Mouse (Mus musculus): ENCODE data around the gene Pla2g4c. TPM values are rescaled to one million over a fixed set of nuclear protein-coding genes. Genes with fewer than 3 reads are reported as not detected.

Gene Pla2g4c
- polyA plus RNA-seq, 1 experiment from 2014 or later = 0.54 TPM

DNA sequence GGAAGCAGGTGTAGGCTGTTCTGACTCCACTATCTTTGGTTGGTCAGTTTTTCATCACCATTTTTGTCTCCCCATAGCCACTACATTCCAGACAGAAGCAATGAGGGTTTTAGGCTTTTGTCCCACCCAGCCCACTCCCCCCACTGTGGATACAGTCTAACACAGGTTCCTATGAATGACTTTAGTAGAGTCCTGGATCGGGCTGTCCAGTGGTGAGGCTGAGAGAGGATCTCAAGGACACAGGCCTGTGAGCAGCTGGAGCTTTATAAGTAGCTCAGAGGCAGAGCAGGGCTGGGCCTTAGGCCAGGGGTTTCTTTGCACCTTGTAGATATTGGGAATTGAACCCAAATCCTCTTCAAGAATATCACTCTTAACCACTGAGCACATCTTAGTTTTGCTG is 22.8 kb upstream of the Pla2g4c start:
- Histone ChIP-seq H3K4me1 (replicated peaks) (no peaks in the 10 kb centered on the region), H3K9ac (no peak overlapping the region), H3K36me3 (peaks cover 35% of the 10 kb centered on the region), H3K27me3 (replicated peaks) (no peaks in the 10 kb centered on the region), H3K27ac (no peak overlapping the region), H3K4me3 (replicated peaks) (no peak overlapping the region), H3K4me2 (replicated peaks) (no peak overlapping the region), H3K9me3 (no peaks in the 10 kb centered on the region)
- no peak for ATAC-seq
- 79% methylated on average over 1 of the region's 1 CpGs for WGBS

DNA sequence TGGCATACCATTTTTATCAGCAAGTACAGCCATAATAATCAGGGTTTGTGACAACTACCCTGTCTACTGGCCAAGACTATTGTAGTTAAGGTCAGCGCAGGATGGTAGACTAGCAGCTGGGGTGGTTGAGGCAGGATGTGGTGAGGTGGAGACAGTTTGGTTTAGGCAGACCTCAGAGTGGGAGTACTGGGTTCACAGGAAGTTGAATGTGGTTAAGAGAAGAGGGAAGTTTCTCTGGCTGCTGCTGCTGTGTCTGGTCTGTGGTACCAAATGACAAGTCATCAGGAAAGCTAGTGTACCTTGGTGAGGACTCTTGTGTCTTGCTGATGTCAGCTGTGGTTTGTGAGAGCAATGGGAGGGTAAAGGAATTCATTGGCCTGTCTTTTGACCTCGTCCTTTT is 21.7 kb upstream of the Pla2g4c start:
- H3K4me1 ChIP-seq (replicated peaks) = no peaks in the 10 kb centered on the region
- H3K4me3 ChIP-seq (replicated peaks) = no peak overlapping the region
- ATAC-seq = no peak
- H3K27ac ChIP-seq = no peak overlapping the region
- 79% methylated on average over 2 of the region's 2 CpGs for WGBS
- no peak overlapping the region for H3K4me2 ChIP-seq (replicated peaks)
- H3K27me3 ChIP-seq (replicated peaks) = no peaks in the 10 kb centered on the region
- no peak overlapping the region for H3K9ac ChIP-seq
- H3K36me3 ChIP-seq = peaks cover 37% of the 10 kb centered on the region
- no peaks in the 10 kb centered on the region for H3K9me3 ChIP-seq

DNA sequence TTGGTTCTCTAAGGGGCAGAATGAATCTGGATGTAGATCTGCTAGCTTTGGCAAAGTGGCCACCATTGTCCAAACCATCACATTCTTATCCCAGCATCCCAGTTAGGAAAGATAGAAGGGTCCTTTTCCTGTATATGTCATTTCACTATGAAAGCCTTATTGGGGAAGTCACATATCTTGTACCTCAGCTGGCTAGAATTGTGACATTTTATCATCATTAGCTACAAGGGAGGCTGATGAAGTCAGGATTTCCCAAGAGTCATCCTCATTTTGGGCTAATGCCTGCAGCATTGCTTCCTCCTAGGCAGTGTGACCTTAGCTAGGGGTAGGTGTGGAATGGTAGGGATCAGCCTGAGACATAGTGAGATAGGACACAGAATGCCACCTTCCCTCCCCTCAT is 21.1 kb upstream of the Pla2g4c start:
- no peak for ATAC-seq
- Histone ChIP-seq H3K36me3 (peaks cover 38% of the 10 kb centered on the region), H3K27me3 (replicated peaks) (no peaks in the 10 kb centered on the region), H3K4me1 (replicated peaks) (no peaks in the 10 kb centered on the region), H3K27ac (no peak overlapping the region), H3K4me2 (replicated peaks) (no peak overlapping the region), H3K9me3 (no peaks in the 10 kb centered on the region), H3K9ac (no peak overlapping the region), H3K4me3 (replicated peaks) (no peak overlapping the region)

DNA sequence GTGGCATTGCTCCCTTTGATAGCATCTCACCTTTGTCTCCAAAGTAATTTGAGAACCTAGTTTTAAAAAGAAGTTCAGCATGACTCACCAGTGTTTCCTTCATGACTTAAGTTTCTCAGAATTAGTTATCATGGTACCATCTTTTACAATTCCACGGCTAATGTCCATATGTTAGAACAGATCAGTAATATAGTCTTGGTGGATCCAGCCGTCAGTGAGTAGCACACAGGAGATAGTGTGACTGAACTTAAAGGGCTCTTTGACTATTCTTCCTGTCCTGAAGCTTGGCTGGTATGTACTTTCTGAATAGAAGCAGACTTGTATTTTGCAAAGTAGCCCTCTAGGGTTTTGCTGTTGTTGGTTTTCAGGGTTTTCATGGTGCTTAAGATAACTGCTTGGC is 15.0 kb upstream of the Pla2g4c start:
- Histone ChIP-seq H3K36me3 (peaks cover 34% of the 10 kb centered on the region), H3K4me3 (replicated peaks) (no peak overlapping the region), H3K9me3 (no peaks in the 10 kb centered on the region), H3K4me2 (replicated peaks) (no peak overlapping the region), H3K27ac (no peak overlapping the region), H3K27me3 (replicated peaks) (no peaks in the 10 kb centered on the region), H3K9ac (no peak overlapping the region), H3K4me1 (replicated peaks) (no peaks in the 10 kb centered on the region)
- no peak for ATAC-seq
- WGBS = 90% methylated on average over 2 of the region's 2 CpGs

DNA sequence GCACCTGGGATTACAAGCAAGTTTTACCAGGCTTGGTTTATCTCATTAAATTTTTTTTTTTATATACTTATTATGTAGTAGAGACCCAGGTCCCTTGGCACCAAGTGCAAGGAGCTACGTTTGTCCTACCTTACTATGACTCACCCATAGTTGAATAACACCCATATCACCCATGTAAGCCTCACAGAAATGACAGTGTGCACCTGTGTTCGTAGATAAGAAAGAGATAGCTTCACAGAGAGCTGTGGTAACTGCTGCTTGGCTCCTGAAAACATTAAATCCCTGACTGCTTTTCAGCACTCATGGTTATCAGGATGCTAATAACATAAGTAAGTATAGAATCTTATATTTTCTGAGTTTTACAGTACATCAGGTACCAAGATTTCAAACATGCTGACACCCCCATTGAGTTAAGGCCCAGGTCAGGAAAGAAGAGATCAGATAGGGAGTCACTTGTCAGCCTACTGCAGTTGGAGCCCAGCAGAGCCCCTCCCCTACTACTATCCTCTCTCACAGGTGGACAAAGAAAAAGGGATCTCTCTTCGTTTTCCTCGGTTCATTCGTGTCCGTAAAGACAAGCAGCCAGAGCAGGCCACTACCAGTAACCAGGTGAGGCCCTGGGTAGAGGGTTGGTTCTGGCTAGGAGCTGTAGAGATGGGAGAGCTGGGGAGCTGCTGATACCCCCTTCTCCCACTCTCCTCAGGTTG is 13.8 kb upstream of the Pla2g4c start:
- no peaks in the 10 kb centered on the region for H3K27me3 ChIP-seq (replicated peaks)
- no peak overlapping the region for H3K4me3 ChIP-seq (replicated peaks)
- H3K9ac ChIP-seq = no peak overlapping the region
- 86% methylated on average over 6 of the region's 6 CpGs for WGBS
- H3K4me1 ChIP-seq (replicated peaks) = no peaks in the 10 kb centered on the region
- H3K9me3 ChIP-seq = no peaks in the 10 kb centered on the region
- H3K4me2 ChIP-seq (replicated peaks) = no peak overlapping the region
- H3K36me3 ChIP-seq = peaks cover 34% of the 10 kb centered on the region
- ATAC-seq = no peak
- no peak overlapping the region for H3K27ac ChIP-seq

DNA sequence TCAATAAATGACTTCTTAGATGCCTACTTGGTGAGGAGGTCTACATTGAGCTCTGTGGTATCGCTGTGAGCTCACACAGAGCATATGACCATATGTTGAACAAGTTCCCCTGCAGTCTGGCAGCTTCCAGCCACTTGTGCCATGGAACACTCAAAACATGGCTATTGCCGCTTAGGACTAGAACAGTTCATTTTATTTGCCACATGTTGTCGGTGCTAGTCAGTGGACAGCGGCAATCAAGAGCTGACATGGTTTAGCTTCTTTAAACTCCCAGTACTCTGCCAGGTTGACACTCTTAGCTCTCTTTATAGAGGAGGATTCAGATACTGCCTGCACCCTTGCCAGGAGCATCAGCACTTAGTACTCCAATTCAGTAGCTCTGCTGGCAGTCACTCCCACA is 13.1 kb upstream of the Pla2g4c start:
- no peak overlapping the region for H3K4me3 ChIP-seq (replicated peaks)
- H3K9me3 ChIP-seq = no peaks in the 10 kb centered on the region
- no peak for ATAC-seq
- no peak overlapping the region for H3K4me2 ChIP-seq (replicated peaks)
- H3K36me3 ChIP-seq = peaks cover 31% of the 10 kb centered on the region
- WGBS = 95% methylated on average over 4 of the region's 4 CpGs
- H3K9ac ChIP-seq = no peak overlapping the region
- H3K27ac ChIP-seq = no peak overlapping the region
- H3K27me3 ChIP-seq (replicated peaks) = no peaks in the 10 kb centered on the region
- H3K4me1 ChIP-seq (replicated peaks) = no peaks in the 10 kb centered on the region

DNA sequence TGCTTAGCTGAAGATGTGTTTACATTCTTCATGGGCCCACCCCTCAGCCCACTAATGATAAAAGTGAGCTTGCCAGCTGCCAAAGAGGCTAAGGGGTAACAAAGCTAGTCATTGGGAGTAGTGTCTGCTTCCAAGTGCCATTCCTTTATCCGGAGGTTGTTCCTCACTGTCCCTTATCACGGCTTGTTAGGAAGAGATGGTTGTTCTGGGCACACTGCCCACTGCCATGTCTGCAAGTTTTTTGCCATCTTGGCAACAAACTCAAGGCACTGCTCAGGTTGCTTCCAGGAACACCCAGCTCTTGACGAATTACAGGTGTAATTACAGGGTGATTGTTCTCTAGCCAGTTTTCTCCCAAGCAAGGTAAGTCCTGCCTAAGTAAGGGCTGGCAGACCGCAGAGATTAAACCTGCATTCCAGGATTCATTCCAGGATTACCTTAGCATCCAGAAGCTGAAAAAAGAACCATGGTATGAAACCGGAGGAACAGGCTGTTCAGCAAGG is 10.3 kb upstream of the Pla2g4c start:
- Histone ChIP-seq H3K9me3 (no peaks in the 10 kb centered on the region), H3K4me1 (replicated peaks) (no peaks in the 10 kb centered on the region), H3K27ac (no peak overlapping the region), H3K27me3 (replicated peaks) (no peaks in the 10 kb centered on the region), H3K9ac (no peak overlapping the region), H3K36me3 (peaks cover 20% of the 10 kb centered on the region), H3K4me2 (replicated peaks) (no peak overlapping the region), H3K4me3 (replicated peaks) (no peak overlapping the region)
- 74% methylated on average over 5 of the region's 5 CpGs for WGBS
- ATAC-seq = no peak; the same call in 1 of the 2 replicates

DNA sequence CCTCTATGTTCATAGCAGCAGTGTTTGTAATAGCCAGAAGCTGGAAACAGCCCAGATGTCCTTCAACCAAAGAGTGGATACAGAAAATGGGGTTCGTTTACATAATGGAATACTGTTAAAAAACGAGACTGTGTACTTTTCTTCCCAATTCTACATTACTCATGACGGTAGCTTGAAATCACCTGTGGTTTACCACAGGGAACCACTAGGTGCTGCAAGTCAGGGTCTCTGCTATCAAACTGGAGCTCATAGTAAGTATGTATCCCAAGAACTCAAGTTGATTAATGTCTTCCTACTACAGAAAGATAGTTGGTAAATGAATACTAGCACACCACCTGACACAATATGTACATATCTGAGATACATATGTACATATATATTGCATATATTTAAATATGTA is 3.0 kb upstream of the Pla2g4c start:
- H3K36me3 ChIP-seq = no peaks in the 10 kb centered on the region
- no peak overlapping the region for H3K4me3 ChIP-seq (replicated peaks)
- H3K4me1 ChIP-seq (replicated peaks) = no peaks in the 10 kb centered on the region
- no peak overlapping the region for H3K4me2 ChIP-seq (replicated peaks)
- 82% methylated on average over 3 of the region's 3 CpGs for WGBS
- ATAC-seq = no peak
- no peak overlapping the region for H3K27ac ChIP-seq
- H3K9ac ChIP-seq = no peak overlapping the region
- H3K9me3 ChIP-seq = no peaks in the 10 kb centered on the region
- H3K27me3 ChIP-seq (replicated peaks) = no peaks in the 10 kb centered on the region

DNA sequence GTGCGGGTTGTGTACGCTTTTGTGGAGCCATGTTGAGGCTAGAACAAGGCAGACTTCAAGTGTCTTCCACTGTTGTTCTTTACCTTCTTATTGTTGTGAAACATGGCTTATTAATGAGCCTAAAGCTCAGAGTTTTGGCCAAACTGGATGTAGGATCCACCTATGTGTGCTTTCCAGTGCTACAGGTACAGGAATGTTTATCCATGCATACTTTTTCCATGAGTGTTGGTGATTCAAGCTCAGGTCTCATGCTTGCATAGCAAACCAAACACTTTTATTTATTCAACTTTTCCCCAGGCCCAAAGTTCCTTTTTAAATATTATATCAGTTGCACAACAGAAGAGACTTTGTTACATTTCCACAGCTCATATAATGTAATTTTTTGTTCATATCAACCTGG is 6.1 kb downstream of the Pla2g4c start:
- Histone ChIP-seq H3K27me3 (replicated peaks) (no peaks in the 10 kb centered on the region), H3K4me1 (replicated peaks) (no peaks in the 10 kb centered on the region), H3K4me3 (replicated peaks) (no peak overlapping the region), H3K36me3 (no peaks in the 10 kb centered on the region), H3K9ac (no peak overlapping the region), H3K9me3 (no peaks in the 10 kb centered on the region), H3K27ac (no peak overlapping the region), H3K4me2 (replicated peaks) (no peak overlapping the region)
- no peak for ATAC-seq
- 98% methylated on average over 2 of the region's 2 CpGs for WGBS

DNA sequence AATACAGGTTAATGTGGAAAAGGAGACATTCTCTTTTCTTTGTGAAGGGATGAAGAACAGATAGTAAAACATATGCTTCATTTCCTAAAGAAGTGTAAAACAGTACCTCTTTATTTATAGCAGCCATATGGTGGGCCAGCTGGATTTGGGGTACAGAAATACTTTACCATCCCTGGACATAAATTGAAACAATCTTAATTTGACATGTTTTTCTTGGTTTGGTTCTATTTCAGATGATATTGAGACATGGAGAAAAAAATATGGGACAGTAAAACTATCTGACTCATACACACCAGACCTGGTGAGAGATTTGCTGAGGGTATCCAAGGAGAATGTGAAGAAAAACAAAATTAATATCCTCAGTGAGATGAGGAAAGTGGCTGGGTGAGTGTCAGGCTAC is 31.5 kb downstream of the Pla2g4c start:
- Histone ChIP-seq H3K36me3 (0 out of 2 replicates have a peak, but pooled peaks cover 4% of the 10 kb centered on the region), H3K27me3 (replicated peaks) (no peaks in the 10 kb centered on the region), H3K4me1 (replicated peaks) (no peaks in the 10 kb centered on the region), H3K27ac (no peak overlapping the region), H3K4me3 (replicated peaks) (no peak overlapping the region), H3K9ac (no peak overlapping the region), H3K9me3 (no peaks in the 10 kb centered on the region), H3K4me2 (replicated peaks) (no peak overlapping the region)
- ATAC-seq = no peak

DNA sequence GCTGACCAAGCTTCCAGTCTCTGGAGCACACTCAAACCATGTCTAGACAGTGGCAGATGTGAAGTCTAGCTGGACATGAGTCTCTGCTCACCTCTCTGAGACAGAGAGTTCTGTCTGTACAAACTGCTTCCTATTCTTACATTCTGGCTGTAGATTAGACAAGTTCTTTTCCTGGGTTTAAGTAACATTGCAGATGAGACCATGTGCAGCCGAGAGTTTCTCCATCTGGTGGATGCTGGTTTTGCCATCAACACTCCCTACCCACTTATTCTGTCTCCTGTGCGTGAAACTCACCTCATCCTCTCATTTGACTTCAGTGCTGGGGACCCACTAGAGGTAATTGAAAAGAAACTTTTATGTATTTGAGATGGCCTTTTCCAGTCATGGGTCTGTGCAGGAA is 56.1 kb downstream of the Pla2g4c start:
- no peak for ATAC-seq
- Histone ChIP-seq H3K4me3 (replicated peaks) (no peak overlapping the region), H3K4me1 (replicated peaks) (no peaks in the 10 kb centered on the region), H3K36me3 (no peaks in the 10 kb centered on the region), H3K27ac (no peak overlapping the region), H3K4me2 (replicated peaks) (no peak overlapping the region), H3K9me3 (no peaks in the 10 kb centered on the region), H3K9ac (no peak overlapping the region), H3K27me3 (replicated peaks) (no peaks in the 10 kb centered on the region)
- WGBS = 75% methylated on average over 2 of the region's 2 CpGs

DNA sequence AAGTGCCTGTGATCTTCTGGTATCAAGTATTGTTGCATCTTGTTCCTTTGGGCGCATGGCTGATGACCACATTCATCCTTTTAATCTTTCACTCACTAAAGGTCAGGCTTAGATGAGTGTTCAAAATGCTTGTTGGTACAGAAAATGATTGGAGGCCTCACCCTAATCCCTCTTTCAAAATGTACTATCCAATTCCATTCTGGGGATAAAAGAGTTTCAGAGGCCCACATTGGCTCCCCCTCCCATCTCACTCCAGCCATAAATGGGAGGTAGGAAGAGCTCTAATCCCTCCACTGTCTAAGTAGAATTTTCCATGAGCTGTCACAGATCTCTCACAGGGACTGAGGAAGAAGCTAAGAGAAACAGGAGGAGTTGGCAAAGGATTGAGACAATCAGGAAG is 73.4 kb downstream of the Pla2g4c start, which contains the start of gene Cabp5:
Cabp5 (plus strand) TSS at position 301 of the 400 bp plus-strand sequence.
- 74% methylated on average over 1 of the region's 1 CpGs for WGBS
- no peaks in the 10 kb centered on the region for H3K36me3 ChIP-seq
- ATAC-seq = no peak

More for the DNA sequence above, 73.4 kb downstream of the Pla2g4c start, which contains the start of gene Cabp5:
- Histone ChIP-seq H3K4me1 (replicated peaks) (no peaks in the 10 kb centered on the region), H3K9me3 (no peaks in the 10 kb centered on the region), H3K27me3 (replicated peaks) (no peaks in the 10 kb centered on the region), H3K9ac (no peak within 1 kb of the TSS), H3K27ac (no peak within 1 kb of the TSS), H3K4me2 (replicated peaks) (no peak within 1 kb of the TSS), H3K4me3 (replicated peaks) (no peak within 1 kb of the TSS)

All from intestine, embryonic 15.5 days (tissue).